Comparison of ENCODE assay signal across 8 mouse cellular contexts in the genomic region with DNA sequence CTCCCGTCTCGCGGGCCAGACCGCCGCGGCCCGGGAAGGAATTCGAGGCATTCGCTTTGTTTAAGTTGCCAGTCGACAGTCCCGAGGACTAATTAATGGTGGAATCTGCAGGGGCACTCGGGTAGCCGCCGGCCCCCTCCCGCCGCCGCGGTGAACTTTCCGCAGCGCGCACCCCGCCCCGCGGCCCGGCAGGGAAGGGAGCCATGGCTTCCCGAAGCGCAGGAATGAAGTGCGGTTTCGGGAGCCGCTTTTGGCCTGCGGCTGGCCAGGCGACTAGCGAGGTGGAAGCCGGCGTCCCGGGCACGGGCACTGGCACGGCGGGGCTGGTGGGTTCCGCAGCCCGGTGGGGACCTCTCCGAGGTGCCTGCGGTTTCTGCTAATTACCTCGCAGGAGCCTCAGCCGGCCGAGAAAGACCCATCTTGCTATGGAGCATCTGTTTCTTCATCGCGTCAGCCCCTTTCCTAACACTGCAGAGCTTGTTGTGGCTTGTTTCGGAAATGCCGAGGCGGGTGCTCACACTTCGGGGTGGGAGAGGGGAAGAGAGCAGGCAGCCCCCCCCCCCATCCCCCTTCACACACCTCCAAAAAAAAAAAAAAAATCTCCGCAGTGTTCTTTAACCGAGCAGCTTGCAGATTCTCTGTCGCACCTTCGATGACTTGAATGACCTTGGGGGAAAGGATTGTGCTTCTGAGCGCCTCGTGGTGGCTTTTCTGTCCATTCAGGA. TPM values are rescaled to one million over a fixed set of nuclear protein-coding genes. Genes with fewer than 3 reads are reported as not detected.
A peak's percentile ranks its signal among the peaks of the same experiment; 100 is the strongest.
DNase-seq lines count a peak whose midpoint lies in the region; ATAC-seq lines count a peak whose summit lies in the region.

No protein-coding gene starts in this region.

- H3K9me3 ChIP-seq in embryonic facial prominence, embryonic 11.5 days (replicated peaks; ENCODE audit: control insufficient read depth, low read length) = no peaks in the 10 kb centered on the region
- no peaks in the 10 kb centered on the region for H3K9me3 ChIP-seq in heart, embryonic 12.5 days (replicated peaks)
- H3K9me3 ChIP-seq in kidney, embryonic 15.5 days (replicated peaks) = no peaks in the 10 kb centered on the region
- H3K9me3 ChIP-seq in neural tube, embryonic 15.5 days (replicated peaks) = no peaks in the 10 kb centered on the region

- H3K27ac ChIP-seq in embryonic facial prominence, embryonic 11.5 days (replicated peaks; ENCODE audit: low read depth, low read length) = peak overlapping the region; percentile 86
- H3K27ac ChIP-seq in heart, embryonic 12.5 days (ENCODE audit: poor library complexity, severe bottlenecking) = peak overlapping the region; percentile 99
- peak overlapping the region; percentile 98 for H3K27ac ChIP-seq in kidney, embryonic 15.5 days
- H3K27ac ChIP-seq in neural tube, embryonic 15.5 days (replicated peaks) = peak overlapping the region; percentile 94

- DNase-seq in CD4-positive helper T cell, adult 2 months (ENCODE audit: low read depth, low spot score) = peak; percentile 60
- peak; percentile 18 for DNase-seq in adrenal gland, adult 8-10 months
- peak; percentile 60 for DNase-seq in embryonic facial prominence, embryonic 11.5 days (ENCODE audit: low spot score)
- DNase-seq in lung, adult 18-20 months = peak; percentile 46 to 53

- WGBS in embryonic facial prominence, embryonic 11.5 days = under 1% methylated on average over 56 of the region's 58 CpGs
- WGBS in heart, embryonic 12.5 days = under 1% methylated on average over 58 of the region's 58 CpGs
- under 1% methylated on average over 58 of the region's 58 CpGs for WGBS in kidney, embryonic 15.5 days
- WGBS in neural tube, embryonic 15.5 days = under 1% methylated on average over 54 of the region's 58 CpGs

- peak overlapping the region; percentile 92 for H3K4me3 ChIP-seq in embryonic facial prominence, embryonic 11.5 days (ENCODE audit: low read depth, low read length)
- peak overlapping the region; percentile 98 for H3K4me3 ChIP-seq in heart, embryonic 12.5 days
- H3K4me3 ChIP-seq in kidney, embryonic 15.5 days (replicated peaks) = peak overlapping the region; percentile 72
- peak overlapping the region; percentile 89 for H3K4me3 ChIP-seq in neural tube, embryonic 15.5 days (replicated peaks)

- peak overlapping the region; percentile 70 for H3K4me2 ChIP-seq in embryonic facial prominence, embryonic 11.5 days (ENCODE audit: low read depth, low read length)
- H3K4me2 ChIP-seq in heart, embryonic 12.5 days = peak overlapping the region; percentile 74
- H3K4me2 ChIP-seq in kidney, embryonic 15.5 days = peak overlapping the region; percentile 65
- peak overlapping the region; percentile 67 for H3K4me2 ChIP-seq in neural tube, embryonic 15.5 days

- no peaks in the 10 kb centered on the region; the same call in 1 of the 2 replicates for H3K4me1 ChIP-seq in embryonic facial prominence, embryonic 11.5 days (ENCODE audit: control insufficient read depth, insufficient read depth, low read length)
- peaks cover 42% of the 10 kb centered on the region for H3K4me1 ChIP-seq in heart, embryonic 12.5 days (replicated peaks)
- H3K4me1 ChIP-seq in kidney, embryonic 15.5 days = peaks cover 44% of the 10 kb centered on the region
- H3K4me1 ChIP-seq in neural tube, embryonic 15.5 days = peaks cover 32% of the 10 kb centered on the region

- H3K36me3 ChIP-seq in embryonic facial prominence, embryonic 11.5 days (replicated peaks; ENCODE audit: control insufficient read depth, insufficient read depth, low read depth, low read length) = no peaks in the 10 kb centered on the region
- H3K36me3 ChIP-seq in heart, embryonic 12.5 days = 0 out of 2 replicates have a peak, but pooled peaks cover 2% of the 10 kb centered on the region
- H3K36me3 ChIP-seq in kidney, embryonic 15.5 days = no peaks in the 10 kb centered on the region
- H3K36me3 ChIP-seq in neural tube, embryonic 15.5 days = no peaks in the 10 kb centered on the region

- 0 out of 2 replicates have a peak, but pooled peaks have one; percentile 5 for ATAC-seq in embryonic facial prominence, embryonic 11.5 days (replicated peaks; ENCODE audit: insufficient number of reproducible peaks, low FRiP score, low TSS enrichment, low read depth)
- 0 out of 2 replicates have a peak, but pooled peaks have one; percentile 7 for ATAC-seq in heart, embryonic 12.5 days (ENCODE audit: insufficient number of reproducible peaks, low FRiP score)
- ATAC-seq in kidney, embryonic 15.5 days (replicated peaks; ENCODE audit: low FRiP score) = peak; percentile 19; the same call in 1 of the 2 replicates
- peak; percentile 23 for ATAC-seq in neural tube, embryonic 15.5 days (ENCODE audit: low FRiP score)
- ATAC-seq in megakaryocyte-erythroid progenitor cell, adult 5-6 weeks (replicated peaks; ENCODE audit: low FRiP score, low TSS enrichment, poor library complexity, severe bottlenecking) = no peak

- H3K27me3 ChIP-seq in embryonic facial prominence, embryonic 11.5 days (ENCODE audit: control insufficient read depth, insufficient read depth, low read length) = no peaks in the 10 kb centered on the region
- H3K27me3 ChIP-seq in heart, embryonic 12.5 days (replicated peaks) = no peaks in the 10 kb centered on the region
- H3K27me3 ChIP-seq in kidney, embryonic 15.5 days = no peaks in the 10 kb centered on the region
- H3K27me3 ChIP-seq in neural tube, embryonic 15.5 days (replicated peaks) = no peaks in the 10 kb centered on the region

- H3K9ac ChIP-seq in embryonic facial prominence, embryonic 11.5 days (replicated peaks; ENCODE audit: low read length) = peak overlapping the region; percentile 97
- peak overlapping the region; percentile 98 for H3K9ac ChIP-seq in heart, embryonic 12.5 days
- peak overlapping the region; percentile 95 for H3K9ac ChIP-seq in kidney, embryonic 15.5 days
- H3K9ac ChIP-seq in neural tube, embryonic 15.5 days (replicated peaks) = peak overlapping the region; percentile 80

RNA-seq across cellular contexts. Expression of gene Luzp1, which starts 0.9 kb away (rescaled TPM):
- total RNA-seq in adrenal gland, adult 8-10 months (2022) = 10 to 100 TPM; 26.4 to 46.4 (median 40.1) TPM
- polyA plus RNA-seq in embryonic facial prominence, embryonic 11.5 days (2014; fragmentation: Nextera tagmentation; extraction: Ambion mirVana) = 116 and 119 TPM in 2 replicates
- polyA plus RNA-seq in heart, embryonic 12.5 days (2016; fragmentation: Nextera tagmentation; extraction: Ambion mirVana) = 83.8 and 95.1 TPM in 2 replicates
- polyA plus RNA-seq in kidney, embryonic 15.5 days (2015; fragmentation: Nextera tagmentation; extraction: Ambion mirVana) = 134 and 146 TPM in 2 replicates
- polyA plus RNA-seq in neural tube, embryonic 15.5 days (2015; fragmentation: Nextera tagmentation; extraction: Ambion mirVana) = 60.1 and 73.0 TPM in 2 replicates
- total RNA-seq in megakaryocyte-erythroid progenitor cell, adult 5-6 weeks (2014; fragmentation: Nextera tagmentation) = 4.0 and 13.9 TPM in 2 replicates
- total RNA-seq in megakaryocyte-erythroid progenitor cell, adult 5-6 weeks (2017) = 2.3 and 3.7 TPM in 2 replicates

RNA-seq across cellular contexts. Expression of gene 6030445D17Rik, which starts 8.5 kb away (rescaled TPM):
- under 1 TPM; 0.31 to 0.92 (median 0.50) TPM for total RNA-seq in adrenal gland, adult 8-10 months (2022)
- 0.15 and 0.20 TPM in 2 replicates for polyA plus RNA-seq in embryonic facial prominence, embryonic 11.5 days (2014; fragmentation: Nextera tagmentation; extraction: Ambion mirVana)
- polyA plus RNA-seq in heart, embryonic 12.5 days (2016; fragmentation: Nextera tagmentation; extraction: Ambion mirVana) = 0.24 and 0.54 TPM in 2 replicates
- 0.40 and 0.57 TPM in 2 replicates for polyA plus RNA-seq in kidney, embryonic 15.5 days (2015; fragmentation: Nextera tagmentation; extraction: Ambion mirVana)
- polyA plus RNA-seq in neural tube, embryonic 15.5 days (2015; fragmentation: Nextera tagmentation; extraction: Ambion mirVana) = 0.19 and 0.47 TPM in 2 replicates
- total RNA-seq in megakaryocyte-erythroid progenitor cell, adult 5-6 weeks (2014; fragmentation: Nextera tagmentation) = not detected in 2 replicates
- total RNA-seq in megakaryocyte-erythroid progenitor cell, adult 5-6 weeks (2017) = 1.2 TPM in 1 of 2 replicates, not detected in the other

RNA-seq across cellular contexts. Expression of gene Htr1d, which starts 47.2 kb away (rescaled TPM):
- under 1 TPM in 1 of 4 experiments, not detected in 3; 0.19 TPM for total RNA-seq in adrenal gland, adult 8-10 months (2022)
- 0.11 and 0.47 TPM in 2 replicates for polyA plus RNA-seq in embryonic facial prominence, embryonic 11.5 days (2014; fragmentation: Nextera tagmentation; extraction: Ambion mirVana)
- 0.08 TPM in 1 of 2 replicates, not detected in the other for polyA plus RNA-seq in heart, embryonic 12.5 days (2016; fragmentation: Nextera tagmentation; extraction: Ambion mirVana)
- polyA plus RNA-seq in kidney, embryonic 15.5 days (2015; fragmentation: Nextera tagmentation; extraction: Ambion mirVana) = 0.21 and 0.44 TPM in 2 replicates
- 2.5 and 3.9 TPM in 2 replicates for polyA plus RNA-seq in neural tube, embryonic 15.5 days (2015; fragmentation: Nextera tagmentation; extraction: Ambion mirVana)
- total RNA-seq in megakaryocyte-erythroid progenitor cell, adult 5-6 weeks (2014; fragmentation: Nextera tagmentation) = not detected in 2 replicates
- total RNA-seq in megakaryocyte-erythroid progenitor cell, adult 5-6 weeks (2017) = not detected in 2 replicates
